Mouse (Mus musculus): ENCODE data around the gene Rft1.

Gene Rft1

DNA sequence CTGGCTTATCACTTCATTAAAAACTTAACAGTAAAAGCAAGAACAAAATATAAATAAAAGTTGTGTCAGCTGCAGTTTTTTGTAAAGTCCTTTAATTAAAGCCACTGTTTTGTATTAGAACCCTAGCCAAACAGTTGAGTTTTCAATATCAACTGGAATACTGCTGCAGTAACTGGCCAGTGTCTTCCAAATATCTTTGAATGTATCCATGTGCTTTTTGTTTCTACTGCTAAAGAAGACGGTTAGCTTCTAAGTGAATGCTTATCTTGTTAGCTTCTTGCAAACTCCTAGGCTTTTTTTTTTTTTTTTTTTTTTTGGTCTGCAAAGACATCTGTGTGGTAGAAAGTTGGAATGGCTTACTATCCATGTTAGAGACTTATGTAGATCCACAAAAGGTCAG lies 65.4 kb downstream of the Rft1 start:
- no peak for DNase-seq (ENCODE audit: low read depth, low spot score)

- no peak for DNase-seq (ENCODE audit: low read depth, low spot score)
Observed at GRCm38 (mm10) chr14:30721850-30722249, 67.7 kb downstream of the Rft1 start.

DNA sequence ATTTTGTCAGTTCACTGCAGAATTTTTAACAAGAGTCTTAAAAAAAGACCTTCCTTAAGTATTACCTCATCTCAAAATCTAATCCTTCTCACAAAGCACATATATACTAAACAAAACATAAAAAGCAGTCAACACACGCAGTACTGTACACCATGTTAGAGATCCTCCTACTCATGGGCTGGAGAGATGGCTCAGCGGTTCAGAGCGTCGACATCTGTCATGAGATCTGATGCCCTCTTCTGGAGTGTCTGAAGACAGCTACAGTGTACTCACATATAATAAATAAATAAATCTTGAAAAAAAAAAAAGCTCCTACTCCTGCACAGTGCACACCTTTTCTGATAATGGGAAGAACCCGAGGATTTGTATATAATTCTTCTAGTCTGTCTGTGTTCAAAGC lies 68.2 kb downstream of the Rft1 start:
- peak; percentile 16 for DNase-seq (ENCODE audit: low read depth, low spot score)

- no peak for DNase-seq (ENCODE audit: low read depth, low spot score)
Observed at GRCm38 (mm10) chr14:30731896-30732295, 77.7 kb downstream of the Rft1 start.

GRCm38 (mm10) chr14:30734665-30735064 lies 80.5 kb downstream of the Rft1 start:
- no peak for DNase-seq (ENCODE audit: low read depth, low spot score)

GRCm38 (mm10) chr14:30735810-30736209 lies 81.7 kb downstream of the Rft1 start:
- DNase-seq (ENCODE audit: low read depth, low spot score) = no peak

DNA sequence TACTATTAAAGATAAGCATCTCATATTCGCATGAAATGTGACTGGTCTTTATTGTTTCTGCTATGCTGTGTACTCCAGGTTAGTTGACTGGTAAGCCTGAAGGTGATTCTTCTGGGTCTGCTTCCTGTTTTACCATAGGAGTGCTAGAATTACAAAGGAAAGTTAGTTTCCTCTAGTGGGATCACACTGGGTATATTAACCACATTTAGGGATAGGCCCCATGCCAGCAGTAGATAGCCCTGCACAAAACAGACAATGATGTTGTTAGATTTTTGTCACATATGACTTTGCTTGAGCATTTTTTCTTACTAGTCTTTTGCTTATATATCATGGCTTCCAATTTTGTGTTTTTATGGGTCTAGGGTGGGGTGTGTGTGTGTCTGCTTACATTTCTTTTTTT lies 82.3 kb downstream of the Rft1 start:
- DNase-seq (ENCODE audit: low read depth, low spot score) = no peak
